Mouse (Mus musculus): ENCODE results near the gene Mlph.
A peak's percentile ranks its signal among the peaks of the same experiment; 100 is the strongest.

Mlph gene

DNA sequence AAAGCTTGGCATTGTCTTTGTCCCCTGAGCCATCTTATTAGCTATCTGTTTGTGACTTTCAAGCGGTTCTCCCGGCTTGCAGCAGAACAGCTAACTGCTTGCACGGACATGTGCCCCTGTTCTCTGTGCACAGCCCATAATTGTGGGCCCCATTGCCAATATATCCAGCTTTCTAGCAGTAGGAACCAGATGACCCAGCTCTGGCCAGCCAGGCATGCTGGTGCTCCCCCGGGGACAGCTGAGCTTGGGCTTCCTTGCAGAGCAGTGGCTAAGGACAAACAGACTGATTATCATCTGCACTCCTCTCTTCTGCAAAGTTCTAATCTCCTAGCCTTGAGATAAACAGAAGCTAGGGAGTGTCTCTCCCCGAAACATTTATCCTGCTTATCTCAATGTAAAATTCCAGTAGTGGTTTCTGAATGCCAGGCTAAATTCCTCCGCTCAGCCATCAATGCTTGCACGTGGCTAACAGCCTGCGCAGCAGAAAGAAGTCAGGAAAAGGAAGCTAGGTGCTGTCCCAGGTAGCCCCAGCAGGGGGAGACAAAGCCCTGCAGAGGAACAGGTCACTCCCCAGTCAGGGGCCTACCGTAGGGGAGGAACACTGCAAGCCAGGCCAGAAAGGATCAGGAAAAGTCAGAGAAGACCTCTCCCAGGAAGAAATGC is 58.2 kb downstream of the Mlph start:
- DNase-seq: peak; percentile 96

DNA sequence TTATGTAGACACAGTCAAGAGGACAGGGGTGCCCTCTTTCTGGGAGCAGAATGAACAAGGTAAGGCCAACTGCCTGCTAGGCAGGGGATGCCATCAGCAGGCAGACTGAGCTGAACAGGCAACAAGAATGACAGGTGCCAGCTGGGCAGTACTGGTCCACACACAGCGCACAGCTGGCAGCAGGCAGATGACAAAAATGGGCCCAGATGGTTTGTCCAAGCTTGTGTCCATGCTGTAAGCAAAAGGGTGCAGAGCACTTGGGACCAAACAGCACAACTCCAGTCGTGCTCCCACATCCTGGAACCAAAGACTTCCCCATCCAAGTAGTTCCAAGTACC is 58.7 kb downstream of the Mlph start:
- DNase-seq: no peak

- DNase-seq: peak; percentile 64
These were observed 60.2 kb downstream of the Mlph start for GRCm38 (mm10) chr1:90974906-90975649.

- DNase-seq: no peak
These were observed 61.1 kb downstream of the Mlph start for GRCm38 (mm10) chr1:90975960-90976359.

- peak; percentile 29 for DNase-seq
These were observed 65.9 kb downstream of the Mlph start for GRCm38 (mm10) chr1:90980638-90981330.

DNA sequence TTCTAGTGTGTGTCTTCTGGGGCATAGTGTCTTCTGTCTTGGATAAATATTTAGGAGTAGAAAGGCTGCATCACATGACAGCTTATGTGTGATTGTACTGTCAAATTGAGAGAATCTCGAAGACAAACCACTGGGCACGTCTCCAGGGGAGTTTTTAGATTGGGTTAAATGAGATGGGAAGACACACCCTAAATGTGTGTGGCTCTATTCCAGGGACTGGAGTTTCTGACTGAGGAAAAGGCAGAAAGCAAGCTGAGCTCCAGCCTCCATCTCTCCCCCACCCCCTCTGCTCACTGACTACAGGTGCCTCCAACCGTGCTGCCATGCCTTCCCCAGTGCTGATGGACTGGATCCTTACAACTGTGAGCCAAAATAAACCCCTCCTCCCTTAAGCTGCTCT is 66.5 kb downstream of the Mlph start:
- DNase-seq: no peak

DNA sequence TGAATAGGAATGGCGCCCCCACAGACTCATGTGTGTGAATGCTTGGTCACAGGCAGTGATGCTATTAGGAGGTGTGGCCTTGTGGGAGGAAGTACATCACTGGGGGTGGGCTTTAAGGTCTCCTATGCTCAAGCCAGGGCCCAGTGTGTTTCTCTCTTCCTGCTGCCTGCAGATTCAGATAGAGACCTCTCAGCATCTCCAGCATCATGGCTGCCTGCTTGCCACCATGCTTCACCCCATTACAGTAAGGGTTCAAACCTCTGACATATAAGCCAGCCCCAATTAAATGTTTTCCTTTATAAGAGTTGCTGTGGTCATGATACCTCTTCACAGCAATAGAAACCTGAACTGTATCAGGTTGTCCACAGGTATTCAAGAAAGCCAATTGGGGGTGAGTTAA is 81.0 kb downstream of the Mlph start:
- DNase-seq: no peak

GRCm38 (mm10) chr1:90997136-90997535 is 82.3 kb downstream of the Mlph start:
- DNase-seq: no peak

DNA sequence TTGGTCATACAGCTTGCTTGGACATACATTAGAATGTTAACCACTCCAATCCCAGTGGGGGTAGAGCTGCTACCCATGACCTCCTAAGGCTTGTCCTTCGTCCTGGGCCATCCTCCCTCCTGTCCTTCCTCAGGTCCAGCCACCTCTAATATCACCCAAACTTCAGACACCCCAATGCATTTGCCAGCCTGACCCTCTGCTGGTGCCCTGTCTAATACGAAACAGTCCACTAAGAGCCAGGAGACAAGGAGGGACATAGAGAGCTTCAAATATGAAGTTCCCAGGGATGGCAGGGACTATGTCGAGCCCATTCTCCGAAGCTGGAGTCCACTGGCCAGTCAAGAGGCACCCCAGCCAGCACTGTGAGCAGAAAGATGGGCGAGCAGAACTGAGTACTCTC is 82.8 kb downstream of the Mlph start:
- no peak for DNase-seq

GRCm38 (mm10) chr1:90998268-90998890 is 83.5 kb downstream of the Mlph start, which contains the start of gene Lrrfip1:
TSS of gene Lrrfip1 (plus strand) at chr1:90998737.
- peak; percentile 72 for DNase-seq

- DNase-seq: no peak
These were observed 84.2 kb downstream of the Mlph start for GRCm38 (mm10) chr1:90998891-90999611.

DNA sequence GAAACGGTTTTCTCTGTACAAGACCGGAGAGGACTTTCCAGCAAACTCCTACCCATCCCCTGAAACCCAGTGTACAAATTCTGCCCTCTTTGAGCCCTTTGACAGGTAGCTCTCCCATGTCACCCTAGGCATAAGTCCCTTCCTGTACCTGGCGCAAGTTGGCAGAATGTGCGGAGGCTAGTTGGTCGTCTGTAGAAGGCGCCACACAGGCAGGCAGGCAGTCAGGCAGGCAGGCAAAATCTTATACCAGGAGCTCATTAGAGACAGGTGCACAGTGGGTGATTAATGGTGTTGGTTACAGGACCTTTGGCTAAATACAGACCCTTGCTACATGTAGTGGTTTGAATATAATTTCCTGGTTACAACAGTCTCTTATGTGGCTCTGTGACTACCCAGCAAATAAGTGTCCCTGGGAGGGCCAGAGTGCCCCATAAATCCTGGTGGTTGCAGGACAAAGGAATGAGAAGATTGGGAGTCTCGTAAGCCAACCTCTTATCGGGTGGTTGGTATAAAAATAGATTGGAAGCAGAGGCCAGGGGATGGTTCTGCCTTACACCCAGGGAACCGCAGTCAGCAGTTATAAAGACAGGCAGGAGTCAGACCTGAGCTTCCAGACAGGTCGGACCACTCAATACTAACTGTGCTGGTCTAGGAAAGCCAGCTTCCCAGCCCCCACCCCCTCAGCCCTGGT is 85.2 kb downstream of the Mlph start:
- no peak for DNase-seq

Measured in kidney, postnatal 14 days (tissue).